Mouse (Mus musculus): Measurements from ENCODE around the gene Atg4c.

DNA sequence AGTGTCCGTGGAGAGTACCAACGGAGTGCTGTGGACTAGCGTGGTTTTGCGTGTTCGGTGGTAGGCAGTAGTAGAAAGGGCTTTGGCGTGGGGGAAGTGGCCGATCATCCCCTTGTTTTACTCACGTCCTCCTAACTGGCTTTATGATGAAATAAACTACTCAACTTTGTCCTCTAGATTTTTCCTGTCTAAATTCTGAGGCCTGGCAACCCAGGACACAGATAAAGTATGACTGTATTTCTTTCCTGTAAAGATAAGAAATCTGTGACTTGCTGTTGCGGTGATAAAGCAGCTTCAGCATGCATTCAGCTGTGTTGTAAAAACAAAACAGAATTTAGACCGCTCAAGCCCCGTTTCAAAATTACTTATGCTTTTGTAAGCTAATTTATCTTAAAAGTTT, 59.2 kb downstream of the Atg4c start:
- TF ChIP-seq CTCF (IDR thresholded peaks at IDR 0.05; ENCODE audit: low read depth) (no peak), EP300 (IDR thresholded peaks at IDR 0.05; ENCODE audit: low read depth) (no peak)
